Mouse (Mus musculus) thymus, adult 2 months (tissue): ENCODE measurements at regions not wholly inside any gene's neighbourhood (a gene's known extent, or its start where the extent isn't known, plus 50 kb on each side); places are given as distances from the start of the nearest gene placed in this dataset.

Experiments
- CTCF ChIP-seq: fragments of 200-500 bp; IDR thresholded peaks from 2 replicates; pipeline ENCODE4 v1.5.1; 2012; ENCODE audit warnings: mild to moderate bottlenecking, control low read depth, low read length, moderate library complexity, borderline replicate concordance; ENCODE audit not compliant: control insufficient read depth, poor library complexity, insufficient read depth; ENCODE audit errors: extremely low read depth
- POLR2A ChIP-seq: fragments of 200-500 bp; IDR thresholded peaks from 2 replicates; pipeline ENCODE4 v1.6.1; 2012; ENCODE audit warnings: mild to moderate bottlenecking, low read length, control low read depth, moderate library complexity; ENCODE audit not compliant: control insufficient read depth, poor library complexity, insufficient read depth; ENCODE audit errors: extremely low read depth

DNA sequence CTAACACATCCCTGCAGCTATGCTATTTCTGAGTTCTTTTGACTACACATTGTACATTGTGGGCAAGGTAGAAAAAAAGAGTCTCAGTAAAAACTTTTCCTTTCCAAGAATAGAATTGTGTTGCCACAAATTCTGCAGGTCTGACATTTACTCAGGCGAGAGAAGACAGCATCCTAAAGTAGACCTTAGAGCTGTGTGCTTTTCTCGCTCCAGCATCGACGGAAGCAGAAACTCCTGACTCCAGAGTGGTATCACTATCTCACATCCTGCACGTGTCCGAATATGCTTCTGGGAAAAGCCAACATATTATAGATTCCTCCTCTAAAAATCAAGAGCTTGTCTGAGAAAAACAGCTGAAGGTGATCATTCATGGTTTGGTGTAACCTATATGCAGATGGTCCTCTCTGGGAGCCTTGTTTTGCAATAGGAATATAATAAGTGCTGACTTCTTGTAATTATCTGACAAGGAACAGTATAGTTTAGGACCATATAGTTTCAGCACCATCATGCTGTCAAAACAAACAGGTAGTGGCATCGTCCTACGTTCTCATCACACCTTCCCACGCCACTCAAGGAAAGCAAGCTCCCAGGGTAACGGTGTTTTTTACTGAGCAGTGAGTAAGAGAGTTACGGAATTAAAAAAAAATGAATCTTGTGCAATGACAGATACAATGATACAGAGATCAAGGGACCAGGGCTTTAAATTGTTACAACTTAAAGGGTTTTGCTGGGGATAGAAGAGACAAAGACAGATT lies 254.0 kb downstream of the Rnf144a start:
- no peak for TF ChIP-seq CTCF
- TF ChIP-seq POLR2A = no peak
